Mouse (Mus musculus): ENCODE measurements at regions not wholly inside any gene's neighbourhood (a gene's known extent, or its start where the extent isn't known, plus 50 kb on each side); places are given as distances from the start of the nearest gene placed in this dataset.
"Not testable (repeated sequence)": the region's sequence is repeated elsewhere in the genome, so short reads cannot be mapped to it uniquely, and the experiment has no call there.

DNA sequence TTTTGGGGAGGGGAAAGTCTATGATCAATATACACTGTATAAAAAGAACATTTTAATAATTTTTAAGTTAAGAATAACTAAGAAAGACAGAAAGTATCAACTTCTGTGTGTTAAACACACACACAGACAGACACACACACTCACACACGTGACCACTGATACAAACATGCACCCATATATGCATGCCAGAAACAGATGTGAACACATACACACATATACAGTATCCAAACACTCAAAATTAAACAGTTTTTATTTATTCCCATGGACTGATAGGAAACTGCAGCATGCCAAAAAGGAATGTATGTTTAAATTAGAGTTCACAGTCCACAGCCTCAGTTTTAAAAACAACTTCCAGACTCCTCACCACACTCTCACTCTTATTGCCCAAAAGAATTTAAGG, 203.4 kb upstream of the Tbl1x start:
- no peak for DNase-seq (ENCODE audit: low spot score)

- no peak for DNase-seq (ENCODE audit: low spot score)
Observed at GRCm38 (mm10) chrX:77314384-77314783, 196.4 kb upstream of the Tbl1x start.

DNA sequence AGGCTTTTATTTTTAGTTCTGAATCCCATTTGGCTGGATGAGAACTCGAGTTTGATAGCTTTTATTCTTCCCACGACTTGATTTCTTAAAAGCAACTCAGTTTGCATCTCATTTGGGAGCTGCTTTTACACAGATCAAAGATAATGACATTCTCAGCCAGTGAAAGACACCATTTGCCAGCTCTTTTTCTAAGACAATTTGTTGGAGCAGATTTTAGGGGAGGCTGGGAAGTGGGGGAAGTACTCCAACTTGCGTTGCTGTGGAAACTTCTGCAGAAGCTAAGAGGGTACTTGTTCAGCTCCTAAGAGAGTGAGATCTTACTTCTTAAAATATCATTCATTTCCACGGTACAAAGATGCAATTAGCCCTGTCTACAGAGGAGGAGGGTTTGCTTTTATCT, 187.2 kb upstream of the Tbl1x start:
- DNase-seq (ENCODE audit: low spot score), result no peak

DNA sequence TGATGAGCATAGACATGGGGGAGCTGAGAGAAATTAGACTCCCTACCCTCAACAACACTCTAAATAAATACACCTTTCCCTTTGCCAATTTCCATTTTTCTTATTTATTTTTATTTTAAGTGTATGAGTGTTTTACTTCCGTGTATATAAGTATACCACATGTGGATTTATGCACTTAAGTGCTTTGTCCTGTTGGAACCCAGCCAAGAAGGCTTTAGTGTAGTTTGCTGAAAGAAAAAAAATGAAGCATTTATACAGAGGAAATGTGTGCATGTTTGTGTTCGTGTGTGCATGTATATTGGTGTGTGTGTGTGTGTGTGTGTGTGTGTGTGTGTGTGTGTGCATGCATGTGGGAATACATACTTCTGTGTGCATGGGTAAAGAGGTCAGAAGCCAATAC, 157.6 kb upstream of the Tbl1x start:
- no peak for DNase-seq (ENCODE audit: low spot score)

DNA sequence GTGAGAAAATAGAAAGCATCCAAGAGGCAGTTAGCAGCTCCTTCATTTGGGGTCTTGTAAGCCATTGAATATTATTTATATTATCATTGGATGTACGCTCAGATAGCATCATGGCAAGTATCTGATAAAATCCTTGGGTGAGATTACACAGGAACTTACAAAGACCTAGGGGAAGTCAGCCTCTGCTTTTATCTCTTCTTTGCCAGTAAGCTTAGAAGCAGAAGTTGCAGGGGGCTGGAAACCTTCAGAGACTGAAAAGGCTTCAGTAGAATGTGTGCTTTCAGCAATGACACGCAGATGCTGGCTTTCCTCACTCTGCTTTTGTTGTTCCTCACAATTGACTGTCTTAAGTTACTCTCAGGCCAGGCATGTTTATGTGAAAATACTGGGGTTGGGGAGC, 150.3 kb upstream of the Tbl1x start:
- DNase-seq (ENCODE audit: low spot score), result no peak

DNA sequence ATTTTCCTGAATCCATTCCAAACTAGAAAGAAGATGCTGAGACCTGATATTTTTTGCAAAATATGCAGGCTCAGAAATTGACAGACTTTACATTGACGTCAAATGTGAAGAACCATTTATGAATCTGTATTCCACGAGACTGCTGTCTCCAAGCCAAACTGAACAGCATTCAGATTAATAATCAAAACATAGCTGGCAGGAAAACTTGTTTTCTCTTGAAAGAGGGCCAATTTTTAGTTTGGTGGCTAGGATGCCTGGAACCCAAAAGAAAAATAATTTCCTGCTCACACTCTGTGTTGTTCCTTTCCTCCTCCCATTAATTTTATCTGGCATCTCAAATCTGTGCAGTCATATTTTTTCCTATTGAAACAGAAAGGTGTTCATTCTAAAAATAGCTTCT, 149.7 kb upstream of the Tbl1x start:
- no peak for DNase-seq (ENCODE audit: low spot score)

DNA sequence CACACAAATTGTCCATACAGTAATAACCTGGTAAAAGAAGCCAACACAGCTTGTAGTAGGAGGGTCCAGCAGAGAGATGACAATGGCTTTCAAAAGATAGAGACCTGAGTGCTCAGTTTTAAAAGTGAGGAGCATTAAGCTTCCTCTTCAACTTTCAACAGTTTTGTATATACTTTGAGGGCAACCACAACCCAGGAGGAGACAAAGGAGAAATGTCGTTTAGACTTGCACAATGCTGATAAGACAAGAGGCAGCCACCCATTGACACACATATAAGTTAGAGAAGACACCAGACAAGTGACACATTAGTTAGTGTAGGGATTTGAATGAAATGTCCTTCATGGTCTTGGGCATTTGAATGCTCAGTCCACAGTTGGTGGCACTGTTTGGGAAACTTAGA, 147.2 kb upstream of the Tbl1x start:
- no peak for DNase-seq (ENCODE audit: low spot score)

GRCm38 (mm10) chrX:77367351-77367750, 143.5 kb upstream of the Tbl1x start:
- no peak for DNase-seq (ENCODE audit: low spot score)

DNA sequence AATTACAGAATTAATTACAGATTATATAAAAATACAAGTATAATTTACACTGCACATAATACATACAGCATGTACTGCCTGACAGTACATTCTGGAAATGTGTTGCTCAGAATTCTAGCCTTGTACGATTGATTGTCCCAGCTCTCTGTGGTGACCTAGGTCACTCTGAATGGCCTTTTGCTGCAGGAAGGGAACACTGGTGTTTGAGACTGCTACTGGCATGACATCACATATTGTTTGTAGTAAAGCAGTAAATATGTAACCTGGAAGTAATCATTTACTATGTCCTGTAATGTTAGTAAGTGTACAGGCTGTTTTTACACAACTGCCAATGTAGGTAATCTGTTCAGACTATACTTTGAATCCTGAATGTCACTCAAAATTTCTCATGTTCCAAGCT, 123.5 kb upstream of the Tbl1x start:
- no peak for DNase-seq (ENCODE audit: low spot score)

- no peak for DNase-seq (ENCODE audit: low spot score)
Observed at GRCm38 (mm10) chrX:77391760-77392446, 118.9 kb upstream of the Tbl1x start.

DNA sequence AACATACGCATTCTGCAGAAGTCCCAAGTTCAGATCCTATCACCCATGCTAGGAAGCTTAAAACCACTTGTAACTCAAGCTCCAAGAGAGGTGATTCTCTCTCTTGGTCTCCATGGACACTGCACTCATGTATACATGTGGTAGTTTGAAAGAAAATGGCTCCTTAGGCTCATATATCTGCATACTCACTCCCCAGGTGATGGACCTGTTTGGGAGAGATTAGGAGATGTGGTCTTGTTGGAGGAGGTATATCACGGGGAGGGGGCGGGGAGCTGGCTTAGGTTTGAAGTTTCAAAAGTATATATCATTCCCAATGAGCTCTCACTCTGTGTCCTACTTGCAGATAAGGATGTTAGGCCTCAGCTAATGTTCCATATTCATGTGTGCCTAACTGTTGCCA, 103.9 kb upstream of the Tbl1x start:
- no peak for DNase-seq (ENCODE audit: low spot score)

GRCm38 (mm10) chrX:77407925-77408324, 102.9 kb upstream of the Tbl1x start:
- no peak for DNase-seq (ENCODE audit: low spot score)

DNA sequence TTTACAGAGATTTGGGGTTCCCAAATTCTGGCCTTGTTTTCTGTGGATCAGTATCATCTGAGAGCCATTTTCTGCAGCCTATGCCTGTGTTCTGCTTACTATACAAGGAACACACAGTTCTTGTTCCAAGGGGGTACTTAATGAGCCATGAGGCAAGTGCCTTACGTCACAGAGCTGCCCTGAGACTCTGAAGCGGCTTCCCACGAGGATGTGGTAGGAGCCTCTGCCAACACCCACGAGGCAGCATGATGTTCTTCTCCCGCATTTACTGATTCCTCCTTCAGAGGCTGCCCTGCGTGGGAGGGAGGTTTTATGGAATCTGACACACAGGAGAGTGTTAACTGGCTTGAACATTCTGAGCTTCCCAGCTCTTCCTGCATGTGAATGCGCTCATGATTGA, 101.4 kb upstream of the Tbl1x start:
- peak; percentile 8 for DNase-seq (ENCODE audit: low spot score)

GRCm38 (mm10) chrX:77410812-77411211, 100.0 kb upstream of the Tbl1x start:
- DNase-seq (ENCODE audit: low spot score), result no peak

- DNase-seq (ENCODE audit: low spot score), result no peak
Observed at GRCm38 (mm10) chrX:77414156-77414555, 96.7 kb upstream of the Tbl1x start.

DNA sequence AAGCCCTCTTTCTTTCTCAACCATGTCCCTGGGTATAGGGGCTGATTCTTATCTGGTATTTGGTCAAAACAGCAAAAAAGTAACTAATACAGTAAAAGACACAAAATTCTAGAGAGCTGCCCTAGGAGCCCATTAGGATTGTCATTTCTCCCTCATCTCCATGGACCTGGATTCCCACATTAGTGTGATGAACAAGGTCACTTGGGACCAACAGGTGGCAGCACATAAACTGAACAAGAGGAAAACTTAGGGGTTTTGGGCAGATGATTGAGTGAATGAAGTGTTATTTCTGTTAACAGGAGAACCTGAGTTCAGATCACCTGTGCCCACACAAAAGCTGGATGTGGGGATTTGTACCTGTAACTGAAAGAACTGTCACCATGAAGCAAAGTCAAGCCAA, 93.0 kb upstream of the Tbl1x start:
- no peak for DNase-seq (ENCODE audit: low spot score)

DNA sequence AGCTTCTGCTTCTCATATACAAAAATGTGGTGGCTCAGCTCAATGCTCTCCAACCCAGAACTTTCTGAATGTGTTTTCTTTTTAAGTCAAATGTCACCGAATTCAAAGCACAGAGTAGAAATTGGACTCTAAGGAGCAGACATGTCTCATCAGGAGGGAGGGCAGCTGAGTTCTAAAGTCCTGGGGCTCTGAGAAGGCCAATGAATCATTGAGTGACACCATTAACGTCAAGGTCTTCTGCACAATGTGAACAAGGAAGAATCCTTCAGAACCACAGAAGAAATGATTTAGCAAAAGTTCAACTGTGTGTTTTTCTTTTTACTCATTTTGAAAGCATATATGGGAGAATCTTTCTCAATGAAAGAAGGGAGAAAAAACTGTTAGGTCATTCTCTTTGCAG, 88.6 kb upstream of the Tbl1x start:
- DNase-seq (ENCODE audit: low spot score), result no peak

DNA sequence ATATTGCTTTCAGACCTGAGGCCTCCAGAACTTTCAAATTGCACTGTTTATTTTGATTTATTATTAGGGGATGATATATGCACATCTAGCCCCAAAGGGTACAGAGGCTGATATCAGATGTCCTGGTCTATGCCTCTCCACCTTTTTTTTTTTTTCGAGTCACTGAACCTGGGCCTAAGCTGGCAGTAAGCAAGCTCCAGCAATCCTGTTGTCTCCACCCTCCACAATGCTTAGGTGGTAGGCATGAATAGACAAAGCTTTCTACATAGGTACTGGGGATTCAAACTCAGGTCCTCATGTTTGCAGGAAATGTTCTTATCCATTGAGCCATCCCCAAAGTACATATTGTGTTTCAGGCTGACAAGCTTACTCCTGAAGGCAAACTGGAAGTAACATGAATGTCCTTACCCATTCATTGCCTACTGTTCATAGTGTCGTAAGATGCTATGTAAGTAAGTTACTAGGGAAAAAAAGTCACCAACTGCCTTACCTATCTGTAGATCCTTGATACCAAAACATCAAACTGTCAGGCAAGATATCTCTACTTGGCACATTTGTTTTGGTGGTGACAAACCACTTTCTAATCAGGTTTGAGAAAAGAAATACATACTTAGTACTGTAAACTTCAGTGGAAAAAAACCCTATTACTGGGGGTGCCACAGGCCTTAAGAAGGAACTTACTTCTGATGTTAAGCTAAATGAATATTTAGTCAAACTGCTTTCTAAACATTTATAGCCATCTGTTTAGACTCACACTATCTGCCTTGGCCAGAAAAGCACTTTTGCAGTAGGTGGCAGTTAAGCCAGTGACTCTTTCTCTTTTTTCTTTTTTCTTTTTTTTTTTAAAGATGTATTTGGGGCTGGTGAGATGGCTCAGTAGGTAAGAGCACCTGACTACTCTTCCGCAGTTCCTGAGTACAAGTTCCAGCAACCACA, 85.8 kb upstream of the Tbl1x start:
- no peak for DNase-seq (ENCODE audit: low spot score)

DNA sequence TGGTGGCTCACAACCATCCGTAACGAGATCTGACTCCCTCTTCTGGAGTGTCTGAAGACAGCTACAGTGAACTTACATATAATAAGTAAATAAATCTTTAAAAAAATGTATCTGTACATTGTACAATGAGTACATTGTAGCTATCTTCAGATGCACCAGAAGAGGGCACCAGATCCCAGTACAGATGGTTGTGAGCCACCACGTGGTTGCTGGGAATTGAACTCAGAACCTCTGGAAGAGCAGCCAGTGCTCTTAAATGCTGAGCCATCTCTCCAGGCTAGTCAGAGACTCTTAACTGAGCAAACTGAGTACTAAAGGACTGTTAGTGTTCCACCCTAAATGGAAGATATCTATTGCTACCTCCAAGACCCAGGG, 85.1 kb upstream of the Tbl1x start:
- DNase-seq (ENCODE audit: low spot score), result not testable (repeated sequence)

GRCm38 (mm10) chrX:77426836-77427235, 84.0 kb upstream of the Tbl1x start:
- not testable (repeated sequence) for DNase-seq (ENCODE audit: low spot score)

DNA sequence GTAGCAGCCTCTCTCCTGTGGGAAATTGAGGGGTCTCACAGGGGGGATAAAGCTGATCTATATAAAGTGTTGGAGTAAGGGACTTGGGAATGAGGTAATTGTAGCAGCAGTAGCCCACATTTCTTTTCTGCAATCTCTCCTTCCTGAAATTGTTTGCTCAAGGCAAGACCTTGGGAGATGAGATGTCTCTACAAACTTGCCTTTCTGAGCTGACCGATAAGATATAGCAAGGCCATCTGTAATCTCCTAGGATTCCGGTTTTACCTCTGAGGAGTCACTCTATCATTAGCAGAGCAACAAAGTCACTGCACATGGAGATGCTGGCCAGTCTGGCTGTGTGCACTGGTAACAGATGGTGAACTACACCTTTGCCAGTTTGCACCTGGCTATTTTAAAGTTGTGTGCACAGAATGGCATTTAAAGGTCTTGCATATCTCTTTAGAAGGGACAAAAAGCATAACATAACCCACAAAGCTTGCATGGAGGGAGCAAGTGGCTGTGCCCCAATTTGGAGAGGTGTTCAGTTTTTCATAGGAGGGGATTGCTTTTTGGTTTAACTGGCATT, 78.7 kb upstream of the Tbl1x start:
- DNase-seq (ENCODE audit: low spot score), result no peak

DNA sequence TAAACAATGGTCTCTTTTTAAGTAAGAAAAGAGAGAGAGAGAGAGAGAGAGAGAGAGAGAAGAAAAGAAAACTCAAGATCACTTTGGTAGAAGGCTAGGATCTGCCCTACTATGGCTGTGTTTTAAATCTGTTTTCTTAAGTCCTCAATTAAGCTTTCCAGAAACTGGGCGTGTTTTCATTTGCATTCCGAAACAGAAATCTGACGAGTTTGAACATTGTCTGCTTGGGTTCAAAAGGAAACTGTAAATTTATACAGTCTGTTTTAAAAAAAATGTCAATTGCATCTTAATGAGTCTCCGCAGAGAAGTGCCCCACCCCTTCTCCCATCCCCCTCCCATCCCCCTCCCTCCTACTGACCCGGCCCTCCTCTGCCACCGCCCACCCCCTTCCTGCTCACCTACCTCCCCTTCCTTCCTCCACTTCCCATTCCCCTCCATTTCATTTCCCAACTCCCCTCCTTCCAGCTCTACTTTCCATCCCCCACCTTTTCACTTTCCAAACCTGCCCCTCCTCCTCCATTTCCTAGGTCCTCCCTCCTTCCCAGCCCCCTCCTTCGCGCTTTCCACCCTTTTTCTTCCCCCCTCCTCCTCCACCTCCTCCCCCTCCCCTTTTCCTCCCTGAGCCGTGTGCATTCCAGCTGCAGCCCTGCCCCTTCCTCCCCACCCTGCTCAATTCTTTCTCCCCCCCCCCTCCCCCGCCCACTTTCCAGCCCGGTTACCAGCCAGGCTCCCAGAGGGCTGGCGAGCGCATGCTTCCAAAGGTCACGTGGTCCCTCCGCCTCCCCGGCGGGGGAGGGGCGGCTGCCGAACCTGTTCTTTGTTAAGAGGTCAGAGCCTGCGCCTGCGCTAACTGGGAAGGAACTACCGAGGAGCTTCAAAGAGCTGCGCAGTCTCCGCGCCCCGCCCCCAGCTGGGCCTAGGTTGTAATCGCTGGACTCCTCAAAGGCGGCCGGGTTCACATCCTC, 77.7 kb upstream of the Tbl1x start:
- DNase-seq (ENCODE audit: low spot score), result peak; percentile 95
